Mouse (Mus musculus): ENCODE measurements around the gene A430078G23Rik. TPM values are rescaled to one million over a fixed set of nuclear protein-coding genes. Genes with fewer than 3 reads are reported as not detected.

Gene A430078G23Rik
- polyA plus RNA-seq, 1 experiment from 2014 or later = not detected

DNA sequence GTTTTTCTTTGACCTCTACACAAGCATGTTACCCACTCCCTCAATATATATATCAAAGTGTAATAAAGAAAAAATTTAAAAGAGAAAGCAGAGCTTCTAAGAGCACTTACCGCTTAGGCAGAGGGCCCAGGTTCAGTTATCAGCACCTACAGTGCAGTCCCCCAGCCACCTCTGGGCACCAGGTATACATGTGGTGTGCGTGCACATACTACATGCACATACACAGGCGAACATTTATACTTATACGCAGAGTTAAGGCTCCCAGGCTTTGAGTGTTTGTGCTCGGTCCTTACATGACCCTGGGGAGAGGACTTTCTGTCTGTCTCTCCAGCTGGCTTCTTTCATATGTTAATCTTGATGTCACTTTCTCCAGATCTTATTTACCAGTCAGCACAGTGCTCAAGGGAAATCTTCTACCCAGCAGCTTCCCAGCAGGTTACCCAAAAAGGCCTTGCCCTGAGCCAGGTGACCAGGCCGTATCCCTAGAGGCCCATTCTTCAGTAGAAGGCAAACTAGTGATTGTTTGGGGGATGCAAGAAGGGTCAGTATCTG lies 61.5 kb downstream of the A430078G23Rik start:
- H3K27ac ChIP-seq (ENCODE audit: low read length) = no peak overlapping the region
- H3K27me3 ChIP-seq (ENCODE audit: control insufficient read depth, insufficient read depth, low read depth, low read length) = no peaks in the 10 kb centered on the region
- WGBS = 31% methylated on average over 6 of the region's 6 CpGs
- no peak for ATAC-seq
- no peak overlapping the region for H3K4me3 ChIP-seq (ENCODE audit: low read depth, low read length)
- no peak overlapping the region for H3K9ac ChIP-seq (ENCODE audit: low read depth, low read length)
- no peak overlapping the region for H3K4me2 ChIP-seq (ENCODE audit: low read length)
- no peaks in the 10 kb centered on the region for H3K36me3 ChIP-seq (ENCODE audit: control insufficient read depth, insufficient read depth, low read length)
- H3K4me1 ChIP-seq (ENCODE audit: control insufficient read depth, insufficient read depth, low read length) = peaks cover 26% of the 10 kb centered on the region
- H3K9me3 ChIP-seq (replicated peaks; ENCODE audit: control insufficient read depth, low read length, poor library complexity, severe bottlenecking) = no peaks in the 10 kb centered on the region

DNA sequence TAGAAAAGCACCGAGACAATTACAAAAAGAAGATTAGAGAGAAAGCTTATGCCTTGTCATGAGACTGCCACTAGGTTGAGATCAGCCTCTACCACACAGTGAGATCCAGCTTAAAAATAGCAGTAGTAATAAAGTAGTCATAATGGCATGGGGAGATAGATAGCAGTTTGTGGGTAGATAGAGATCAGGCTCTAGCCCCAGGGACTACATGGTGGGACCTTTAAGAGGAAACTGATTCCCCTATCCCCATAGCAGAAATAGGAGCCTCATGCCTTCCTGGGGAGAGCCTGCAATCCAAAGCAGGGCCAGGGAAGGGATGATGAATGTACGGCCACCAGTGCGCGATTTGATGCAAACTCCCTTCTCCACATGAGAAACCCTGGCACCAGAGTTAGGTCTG lies 62.0 kb downstream of the A430078G23Rik start:
- Histone ChIP-seq H3K9ac (ENCODE audit: low read depth, low read length) (no peak overlapping the region), H3K4me3 (ENCODE audit: low read depth, low read length) (no peak overlapping the region), H3K27me3 (ENCODE audit: control insufficient read depth, insufficient read depth, low read depth, low read length) (no peaks in the 10 kb centered on the region), H3K9me3 (replicated peaks; ENCODE audit: control insufficient read depth, low read length, poor library complexity, severe bottlenecking) (no peaks in the 10 kb centered on the region), H3K36me3 (ENCODE audit: control insufficient read depth, insufficient read depth, low read length) (no peaks in the 10 kb centered on the region), H3K4me1 (ENCODE audit: control insufficient read depth, insufficient read depth, low read length) (peaks cover 26% of the 10 kb centered on the region), H3K27ac (ENCODE audit: low read length) (no peak overlapping the region), H3K4me2 (ENCODE audit: low read length) (no peak overlapping the region)
- WGBS = 52% methylated on average over 4 of the region's 4 CpGs
- no peak for ATAC-seq

DNA sequence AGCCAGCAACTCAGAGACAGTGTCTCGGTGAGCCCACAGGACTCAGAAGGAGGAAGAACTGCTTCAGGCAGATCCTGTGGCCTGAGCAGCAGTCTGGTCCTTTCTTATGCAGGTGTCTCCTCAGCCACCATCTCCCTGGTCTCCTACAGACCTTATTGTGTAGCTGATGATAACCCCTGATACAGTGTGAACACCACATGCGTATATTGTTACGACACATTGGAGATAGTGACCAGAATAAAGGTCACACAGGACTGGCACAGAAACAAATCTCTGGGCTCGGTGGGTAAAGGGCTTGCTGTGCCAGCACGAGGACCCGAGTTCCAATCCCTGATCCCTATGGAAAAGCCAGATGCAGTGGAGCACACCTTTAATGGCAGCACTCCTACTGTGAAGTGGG lies 62.4 kb downstream of the A430078G23Rik start:
- ATAC-seq = no peak
- peaks cover 26% of the 10 kb centered on the region for H3K4me1 ChIP-seq (ENCODE audit: control insufficient read depth, insufficient read depth, low read length)

DNA sequence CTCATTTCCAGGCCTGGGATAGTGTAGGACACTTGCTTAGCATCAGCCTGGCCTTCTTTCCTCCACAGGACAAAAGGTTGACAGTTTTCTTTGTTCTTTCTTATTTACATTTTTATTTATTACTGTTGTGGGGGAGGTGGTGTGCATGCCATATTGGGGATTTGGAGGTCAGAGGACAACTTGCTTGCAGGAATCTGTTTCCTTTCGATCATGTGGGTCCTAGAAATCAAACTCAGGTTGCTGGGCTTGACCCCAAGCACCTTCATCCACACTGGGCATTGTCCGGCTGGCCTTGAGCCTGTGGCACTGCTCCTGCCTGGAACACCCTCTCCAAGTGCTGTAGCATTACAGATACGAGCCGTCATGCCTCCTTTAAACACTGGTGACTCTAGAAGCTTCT lies 63.6 kb downstream of the A430078G23Rik start:
- H3K4me1 ChIP-seq (ENCODE audit: control insufficient read depth, insufficient read depth, low read length) = peaks cover 26% of the 10 kb centered on the region
- WGBS = 26% methylated on average over 4 of the region's 4 CpGs
- H3K27ac ChIP-seq (ENCODE audit: low read length) = no peak overlapping the region
- no peak overlapping the region for H3K4me3 ChIP-seq (ENCODE audit: low read depth, low read length)
- no peak overlapping the region for H3K9ac ChIP-seq (ENCODE audit: low read depth, low read length)
- no peak overlapping the region for H3K4me2 ChIP-seq (ENCODE audit: low read length)
- ATAC-seq = no peak
- no peaks in the 10 kb centered on the region for H3K36me3 ChIP-seq (ENCODE audit: control insufficient read depth, insufficient read depth, low read length)
- H3K27me3 ChIP-seq (ENCODE audit: control insufficient read depth, insufficient read depth, low read depth, low read length) = no peaks in the 10 kb centered on the region
- no peaks in the 10 kb centered on the region for H3K9me3 ChIP-seq (replicated peaks; ENCODE audit: control insufficient read depth, low read length, poor library complexity, severe bottlenecking)

More for the DNA sequence above, 62.4 kb downstream of the A430078G23Rik start:
- Histone ChIP-seq H3K4me3 (ENCODE audit: low read depth, low read length) (no peak overlapping the region), H3K27ac (ENCODE audit: low read length) (no peak overlapping the region), H3K4me2 (ENCODE audit: low read length) (no peak overlapping the region), H3K9ac (ENCODE audit: low read depth, low read length) (no peak overlapping the region), H3K36me3 (ENCODE audit: control insufficient read depth, insufficient read depth, low read length) (no peaks in the 10 kb centered on the region), H3K27me3 (ENCODE audit: control insufficient read depth, insufficient read depth, low read depth, low read length) (no peaks in the 10 kb centered on the region), H3K9me3 (replicated peaks; ENCODE audit: control insufficient read depth, low read length, poor library complexity, severe bottlenecking) (no peaks in the 10 kb centered on the region)
- 85% methylated on average over 6 of the region's 6 CpGs for WGBS

DNA sequence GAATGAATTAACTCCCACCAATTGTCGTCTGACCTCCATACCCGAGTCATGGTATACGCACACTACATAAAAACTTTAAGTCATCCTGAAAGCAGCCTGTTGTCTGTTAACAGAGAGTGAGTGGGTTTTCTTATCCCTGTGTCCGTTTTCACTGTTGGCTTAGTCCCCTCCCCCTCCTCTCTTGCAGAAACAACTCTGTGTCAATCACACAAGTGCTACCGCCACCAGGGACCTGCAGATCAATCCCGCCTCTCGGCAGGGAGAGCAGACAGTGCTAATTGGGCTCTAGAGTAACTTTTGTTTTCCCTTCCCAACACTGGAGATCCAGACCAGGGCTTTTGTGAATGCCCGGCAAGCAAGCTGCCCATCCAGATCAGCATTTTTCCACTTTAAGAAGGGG lies 64.2 kb downstream of the A430078G23Rik start:
- H3K4me3 ChIP-seq (ENCODE audit: low read depth, low read length) = no peak overlapping the region
- ATAC-seq = peak; percentile 59
- H3K9me3 ChIP-seq (replicated peaks; ENCODE audit: control insufficient read depth, low read length, poor library complexity, severe bottlenecking) = no peaks in the 10 kb centered on the region
- no peaks in the 10 kb centered on the region for H3K36me3 ChIP-seq (ENCODE audit: control insufficient read depth, insufficient read depth, low read length)
- peaks cover 26% of the 10 kb centered on the region for H3K4me1 ChIP-seq (ENCODE audit: control insufficient read depth, insufficient read depth, low read length)
- WGBS = 4% methylated on average over 8 of the region's 8 CpGs
- no peaks in the 10 kb centered on the region for H3K27me3 ChIP-seq (ENCODE audit: control insufficient read depth, insufficient read depth, low read depth, low read length)
- no peak overlapping the region for H3K27ac ChIP-seq (ENCODE audit: low read length)
- no peak overlapping the region for H3K9ac ChIP-seq (ENCODE audit: low read depth, low read length)
- H3K4me2 ChIP-seq (ENCODE audit: low read length) = no peak overlapping the region

DNA sequence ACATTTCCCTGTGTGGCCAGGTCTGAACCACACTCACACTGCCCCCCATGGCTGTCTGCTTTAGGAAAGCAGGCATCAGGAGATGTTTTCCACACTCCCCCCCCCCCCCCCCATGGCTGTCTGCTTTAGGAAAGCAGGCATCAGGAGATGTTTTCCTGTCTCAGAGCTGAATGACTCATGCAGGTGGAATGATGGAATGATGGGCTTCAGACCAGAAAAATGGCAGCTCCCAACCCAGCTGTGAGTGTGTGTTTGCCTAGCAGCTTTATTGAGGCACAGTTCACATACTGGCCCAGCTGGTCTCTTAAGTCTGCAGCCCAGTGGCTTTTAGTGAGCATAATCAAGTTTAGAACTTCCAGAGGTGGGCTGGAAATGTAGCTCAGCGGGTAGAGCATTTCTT lies 64.9 kb downstream of the A430078G23Rik start:
- 83% methylated on average over 1 of the region's 1 CpGs for WGBS
- Histone ChIP-seq H3K27ac (ENCODE audit: low read length) (no peak overlapping the region), H3K9ac (ENCODE audit: low read depth, low read length) (no peak overlapping the region), H3K4me3 (ENCODE audit: low read depth, low read length) (no peak overlapping the region), H3K4me1 (ENCODE audit: control insufficient read depth, insufficient read depth, low read length) (peaks cover 26% of the 10 kb centered on the region), H3K36me3 (ENCODE audit: control insufficient read depth, insufficient read depth, low read length) (no peaks in the 10 kb centered on the region), H3K27me3 (ENCODE audit: control insufficient read depth, insufficient read depth, low read depth, low read length) (no peaks in the 10 kb centered on the region), H3K4me2 (ENCODE audit: low read length) (no peak overlapping the region), H3K9me3 (replicated peaks; ENCODE audit: control insufficient read depth, low read length, poor library complexity, severe bottlenecking) (no peaks in the 10 kb centered on the region)
- no peak for ATAC-seq

DNA sequence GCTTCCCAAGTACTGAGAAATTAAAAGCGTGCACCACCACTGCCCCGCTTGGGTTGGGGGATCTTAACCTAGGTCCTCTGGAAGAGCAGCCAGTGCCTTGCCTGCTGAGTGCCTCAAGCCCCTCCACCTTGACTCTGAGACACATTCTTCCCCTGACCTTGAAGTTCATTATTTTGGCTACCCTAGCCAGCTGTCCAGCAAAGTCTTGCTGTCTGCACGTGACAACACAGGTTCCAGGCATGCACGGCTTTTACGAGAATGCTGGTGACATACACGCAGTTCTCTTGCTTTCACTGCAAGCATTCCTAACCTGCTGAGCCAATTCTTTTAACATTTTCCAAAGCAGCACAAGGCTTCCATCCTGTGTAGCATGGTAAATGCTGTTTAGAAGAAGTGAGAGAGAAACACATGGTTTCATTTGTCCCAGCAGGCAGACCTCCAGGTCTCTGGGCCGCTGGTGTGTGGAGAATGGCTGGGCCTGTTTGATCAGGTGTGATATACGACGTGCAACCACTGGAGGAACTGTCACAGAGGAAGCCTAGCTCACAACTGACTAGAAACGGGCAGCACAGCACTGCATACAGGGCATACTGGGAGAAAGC lies 67.0 kb downstream of the A430078G23Rik start:
- Histone ChIP-seq H3K27ac (ENCODE audit: low read length) (no peak overlapping the region), H3K4me3 (ENCODE audit: low read depth, low read length) (no peak overlapping the region), H3K9ac (ENCODE audit: low read depth, low read length) (no peak overlapping the region), H3K4me1 (ENCODE audit: control insufficient read depth, insufficient read depth, low read length) (peaks cover 16% of the 10 kb centered on the region), H3K36me3 (ENCODE audit: control insufficient read depth, insufficient read depth, low read length) (no peaks in the 10 kb centered on the region), H3K27me3 (ENCODE audit: control insufficient read depth, insufficient read depth, low read depth, low read length) (no peaks in the 10 kb centered on the region), H3K9me3 (replicated peaks; ENCODE audit: control insufficient read depth, low read length, poor library complexity, severe bottlenecking) (no peaks in the 10 kb centered on the region), H3K4me2 (ENCODE audit: low read length) (no peak overlapping the region)
- WGBS = 83% methylated on average over 10 of the region's 10 CpGs
- ATAC-seq = no peak

DNA sequence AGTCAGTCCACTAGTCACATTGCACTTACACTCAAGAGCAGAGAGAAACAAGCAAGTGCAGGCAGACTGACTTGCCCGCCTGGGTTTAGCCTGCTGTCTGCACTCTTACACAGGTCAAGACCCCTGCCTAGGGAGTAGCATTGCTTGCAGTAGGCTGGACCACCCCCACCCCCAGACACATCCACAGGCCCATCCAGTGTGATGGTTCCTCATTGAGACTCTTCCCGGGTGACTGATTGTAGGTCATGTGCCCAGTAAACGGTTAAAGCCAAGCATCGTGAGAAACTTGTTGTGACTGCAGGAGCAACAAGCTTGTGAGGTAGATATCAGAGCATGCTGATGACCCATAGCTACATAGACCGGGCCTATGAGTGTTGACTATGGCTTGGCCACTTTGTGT lies 68.3 kb downstream of the A430078G23Rik start:
- Histone ChIP-seq H3K27ac (ENCODE audit: low read length) (no peak overlapping the region), H3K36me3 (ENCODE audit: control insufficient read depth, insufficient read depth, low read length) (no peaks in the 10 kb centered on the region), H3K4me3 (ENCODE audit: low read depth, low read length) (no peak overlapping the region), H3K27me3 (ENCODE audit: control insufficient read depth, insufficient read depth, low read depth, low read length) (no peaks in the 10 kb centered on the region), H3K9me3 (replicated peaks; ENCODE audit: control insufficient read depth, low read length, poor library complexity, severe bottlenecking) (no peaks in the 10 kb centered on the region), H3K4me2 (ENCODE audit: low read length) (no peak overlapping the region), H3K4me1 (ENCODE audit: control insufficient read depth, insufficient read depth, low read length) (peaks cover 14% of the 10 kb centered on the region), H3K9ac (ENCODE audit: low read depth, low read length) (no peak overlapping the region)
- WGBS = 93% methylated on average over 5 of the region's 5 CpGs
- ATAC-seq = no peak

DNA sequence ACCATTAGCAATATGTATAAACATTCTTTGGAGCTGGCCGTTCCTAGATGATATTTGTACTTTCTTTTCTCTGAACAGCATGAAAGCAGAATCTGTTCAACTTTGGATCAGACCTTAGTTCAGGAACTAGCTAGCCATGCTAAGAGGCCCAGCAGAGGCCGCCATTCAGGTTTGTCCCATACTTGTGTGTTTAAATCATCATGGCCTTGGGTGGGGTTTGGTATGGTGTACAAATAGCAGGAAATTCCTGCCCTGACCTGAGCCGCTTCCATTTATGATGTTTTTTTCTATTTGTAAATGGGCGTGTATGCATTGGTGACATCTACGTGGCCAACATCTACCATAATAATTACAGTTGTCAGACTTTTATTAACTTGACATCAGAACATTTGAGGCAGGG lies 72.0 kb downstream of the A430078G23Rik start:
- H3K4me2 ChIP-seq (ENCODE audit: low read length) = no peak overlapping the region
- no peak overlapping the region for H3K27ac ChIP-seq (ENCODE audit: low read length)
- ATAC-seq = no peak
- no peak overlapping the region for H3K9ac ChIP-seq (ENCODE audit: low read depth, low read length)
- no peaks in the 10 kb centered on the region for H3K4me1 ChIP-seq (ENCODE audit: control insufficient read depth, insufficient read depth, low read length)
- no peaks in the 10 kb centered on the region for H3K9me3 ChIP-seq (replicated peaks; ENCODE audit: control insufficient read depth, low read length, poor library complexity, severe bottlenecking)
- WGBS = 93% methylated on average over 5 of the region's 5 CpGs
- H3K4me3 ChIP-seq (ENCODE audit: low read depth, low read length) = no peak overlapping the region
- H3K27me3 ChIP-seq (ENCODE audit: control insufficient read depth, insufficient read depth, low read depth, low read length) = no peaks in the 10 kb centered on the region
- H3K36me3 ChIP-seq (ENCODE audit: control insufficient read depth, insufficient read depth, low read length) = peaks cover 4% of the 10 kb centered on the region; the same call in 1 of the 2 replicates

Data from midbrain, embryonic 16.5 days (tissue).